Mouse (Mus musculus) heart, embryonic 14.5 days (tissue): ENCODE results near the gene Ccdc30. TPM values are rescaled to one million over a fixed set of nuclear protein-coding genes. Genes with fewer than 3 reads are reported as not detected.

Experiments
- ATAC-seq: fragments of 200-750 bp; cut with Nextera tagmentation; 2 replicates; pipeline ENCODE4 v1.8.0; 2017; ENCODE audit warnings: low read depth, moderate TSS enrichment; ENCODE audit not compliant: insufficient number of reproducible peaks, insufficient read depth, low FRiP score
- H3K27ac ChIP-seq, 2 experiments: fragments of 200-500 bp in 1 of 2; fragments of 300-500 bp in 1 of 2; sonication (generic) in 1 of 2; replicated peaks in 1 of 2; 2 replicates each; pipeline ENCODE4 v1.5.1; 2012 to 2014; ENCODE audit warnings: low read depth in 2 of 2, low read length in 2 of 2, control low read depth in 1 of 2, mild to moderate bottlenecking in 1 of 2, mixed read lengths in 1 of 2; ENCODE audit not compliant: control insufficient read depth in 1 of 2, insufficient read depth in 1 of 2
- H3K27me3 ChIP-seq: fragments of 300-500 bp; sonication (generic); 2 replicates; pipeline ENCODE4 v1.6.1; 2014; ENCODE audit warnings: mild to moderate bottlenecking, low read length, control low read depth; ENCODE audit not compliant: control insufficient read depth, insufficient read depth
- H3K36me3 ChIP-seq: fragments of 300-500 bp; sonication (generic); 2 replicates; pipeline ENCODE4 v1.6.1; 2014; ENCODE audit warnings: mild to moderate bottlenecking, control low read depth, low read length, mixed read lengths; ENCODE audit not compliant: control insufficient read depth, insufficient read depth
- H3K4me1 ChIP-seq, 2 experiments: fragments of 200-500 bp in 1 of 2; fragments of 300-500 bp in 1 of 2; sonication (generic) in 1 of 2; 2 replicates each; pipeline ENCODE4 v1.6.1; 2012 to 2014; ENCODE audit warnings: low read length in 2 of 2, control low read depth in 1 of 2, mixed read lengths in 1 of 2; ENCODE audit not compliant: control insufficient read depth in 2 of 2, insufficient read depth in 2 of 2
- H3K4me2 ChIP-seq: fragments of 300-500 bp; sonication (generic); 2 replicates; pipeline ENCODE4 v1.6.1; 2014; ENCODE audit warnings: mild to moderate bottlenecking, low read length
- H3K4me3 ChIP-seq, 2 experiments: fragments of 200-500 bp in 1 of 2; fragments of 300-500 bp in 1 of 2; sonication (generic) in 1 of 2; 2 replicates each; pipeline ENCODE4 v1.5.1; 2012 to 2014; ENCODE audit warnings: low read length in 2 of 2, mild to moderate bottlenecking in 2 of 2, control low read depth in 1 of 2, low read depth in 1 of 2, moderate library complexity in 1 of 2; ENCODE audit not compliant: control insufficient read depth in 1 of 2, insufficient read depth in 1 of 2
- H3K9ac ChIP-seq: fragments of 300-500 bp; sonication (generic); 2 replicates; pipeline ENCODE4 v1.6.1; 2014; ENCODE audit warnings: mild to moderate bottlenecking, low read length
- H3K9me3 ChIP-seq: fragments of 300-500 bp; sonication (generic); 2 replicates; pipeline ENCODE4 v1.6.1; 2016; ENCODE audit warnings: low read length, control low read depth; ENCODE audit not compliant: control insufficient read depth
- WGBS: fragments of 180-500 bp; shearing (Covaris S2); extraction: QIAGEN DNeasy Blood & Tissue Kit; methylation state at CpG from one replicate; pipeline ENCODE4 v1.1.7; 2014; 5-methylcytosine and 5-hydroxymethylcytosine counted together
- polyA plus RNA-seq: library from polyadenylated mRNA; unstranded; fragments of >200 nt; fragmentation: Nextera tagmentation; extraction: Ambion mirVana; gene quantifications from 2 replicates; pipeline ENCODE4 v1.2.1, GENCODE M21; 2014

The Ccdc30 gene
- polyA plus RNA-seq, 1 experiment from 2014 or later, result 4.6 TPM

DNA sequence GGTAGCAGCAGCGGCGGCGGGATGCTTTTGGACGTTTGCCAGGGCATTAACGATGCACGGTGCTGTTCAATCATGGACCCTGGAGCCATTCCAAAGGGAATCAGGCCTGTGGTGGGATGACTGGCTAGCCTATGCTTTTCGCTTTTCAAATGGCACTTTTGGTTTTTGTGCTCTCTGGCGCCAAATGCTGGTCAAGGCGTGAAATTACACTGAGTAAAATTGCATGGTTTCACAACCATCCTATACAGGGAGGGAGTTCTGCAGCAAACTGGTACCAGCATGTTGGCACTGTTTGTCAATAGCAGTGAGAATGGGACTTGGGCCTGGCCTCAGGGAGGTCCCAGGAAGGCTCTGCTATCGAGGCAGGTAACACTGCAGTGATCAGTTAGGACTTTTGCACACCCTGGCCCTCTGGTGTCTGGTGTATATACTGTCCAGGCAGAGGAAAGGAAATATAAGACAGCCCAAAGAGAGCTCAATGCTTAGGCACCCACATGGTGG is 76.4 kb downstream of the Ccdc30 start:
- ATAC-seq, result no peak
- 7% methylated on average over 10 of the region's 10 CpGs for WGBS
- H3K9ac ChIP-seq, result no peak overlapping the region

DNA sequence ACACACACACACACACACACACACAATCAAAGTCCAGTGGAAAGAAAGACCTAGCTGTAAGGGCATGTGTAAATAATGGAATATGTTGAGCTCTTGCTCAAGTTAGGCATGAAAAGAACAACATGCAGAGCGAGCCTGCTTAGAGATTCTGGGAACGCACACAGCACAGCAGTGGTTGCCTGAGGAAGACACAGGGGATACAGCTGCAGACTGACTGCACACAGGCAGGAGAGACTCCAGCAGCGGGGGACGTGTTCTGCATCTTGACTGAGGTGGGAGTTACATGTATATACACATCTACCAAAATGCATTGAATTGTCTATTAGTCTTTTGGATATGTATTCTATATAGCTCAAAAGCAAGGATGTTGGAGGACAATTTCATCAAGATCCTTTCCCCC is 76.9 kb downstream of the Ccdc30 start:
- no peak for ATAC-seq
- H3K9me3 ChIP-seq, result no peaks in the 10 kb centered on the region
- H3K4me3 ChIP-seq, result no peak overlapping the region
- 83% methylated on average over 4 of the region's 4 CpGs for WGBS
- no peak overlapping the region for H3K4me2 ChIP-seq
- no peaks in the 10 kb centered on the region for H3K27me3 ChIP-seq
- H3K27ac ChIP-seq, result no peak overlapping the region
- no peaks in the 10 kb centered on the region for H3K36me3 ChIP-seq
- H3K9ac ChIP-seq, result no peak overlapping the region
- H3K4me1 ChIP-seq, result 0 out of 4 replicates have a peak, but pooled peaks cover 0 to 2% of the 10 kb centered on the region in 2 experiments

More for the DNA sequence above, 76.4 kb downstream of the Ccdc30 start:
- Histone ChIP-seq H3K9me3 (no peaks in the 10 kb centered on the region), H3K4me1 (0 out of 4 replicates have a peak, but pooled peaks cover 0 to 2% of the 10 kb centered on the region in 2 experiments), H3K4me2 (no peak overlapping the region), H3K36me3 (no peaks in the 10 kb centered on the region), H3K4me3 (no peak overlapping the region), H3K27me3 (no peaks in the 10 kb centered on the region), H3K27ac (no peak overlapping the region)

DNA sequence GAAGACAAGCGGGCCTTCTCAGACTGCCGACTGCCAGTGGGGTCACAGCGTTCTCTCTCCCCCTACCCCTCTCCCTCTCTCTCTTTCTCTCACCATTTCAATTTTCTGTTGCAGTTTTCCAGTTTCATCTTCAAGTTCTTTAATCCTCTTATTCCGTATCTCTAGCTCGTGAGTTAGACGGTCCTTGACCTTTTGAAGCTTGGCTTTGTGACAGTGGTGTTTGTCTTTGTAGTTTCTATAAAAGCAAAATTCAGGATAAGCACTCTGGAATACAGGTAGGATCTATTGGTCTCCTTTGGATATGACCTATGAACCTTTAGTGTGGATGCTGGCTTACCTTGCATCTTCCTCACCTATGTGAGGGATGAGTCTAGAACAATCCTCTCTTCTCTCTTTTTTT is 81.8 kb downstream of the Ccdc30 start:
- no peak overlapping the region for H3K4me2 ChIP-seq

GRCm38 (mm10) chr4:119320896-119321550 is 94.3 kb downstream of the Ccdc30 start:
- no peak for ATAC-seq
- Histone ChIP-seq H3K27ac (peak overlapping the region in 1 of 2 experiments; percentile 56; a peak in 1 of 4 replicates), H3K27me3 (no peaks in the 10 kb centered on the region)

More for the DNA sequence above, 81.8 kb downstream of the Ccdc30 start:
- H3K4me1 ChIP-seq, result no peaks in the 10 kb centered on the region
- 75% methylated on average over 6 of the region's 6 CpGs for WGBS
- H3K9me3 ChIP-seq, result no peaks in the 10 kb centered on the region
- H3K9ac ChIP-seq, result no peak overlapping the region
- ATAC-seq, result no peak
- H3K4me3 ChIP-seq, result no peak overlapping the region
- no peaks in the 10 kb centered on the region for H3K36me3 ChIP-seq
- H3K27me3 ChIP-seq, result no peaks in the 10 kb centered on the region
- no peak overlapping the region for H3K27ac ChIP-seq

GRCm38 (mm10) chr4:119320131-119320830 is 95.0 kb downstream of the Ccdc30 start, which contains the start of gene Ppih:
Gene Ppih (minus strand): TSS chr4:119320546.
- peaks cover 33% of the 10 kb centered on the region for H3K36me3 ChIP-seq
- peak within 1 kb of the TSS; percentile 65 to 76 for H3K4me3 ChIP-seq
- no peaks in the 10 kb centered on the region for H3K9me3 ChIP-seq
- peak within 1 kb of the TSS; percentile 72 for H3K9ac ChIP-seq
- ATAC-seq, result peak; percentile 91
- H3K27me3 ChIP-seq, result no peaks in the 10 kb centered on the region
- peak within 1 kb of the TSS; percentile 56 to 81 for H3K27ac ChIP-seq
- H3K4me2 ChIP-seq, result peak within 1 kb of the TSS; percentile 94
- WGBS, result 1% methylated on average over 44 of the region's 44 CpGs
- peaks cover 9 to 14% of the 10 kb centered on the region in 2 experiments for H3K4me1 ChIP-seq

More at GRCm38 (mm10) chr4:119320896-119321550, 94.3 kb downstream of the Ccdc30 start:
- WGBS, result 31% methylated on average over 10 of the region's 10 CpGs
- H3K9ac ChIP-seq, result peak overlapping the region; percentile 68
- H3K4me1 ChIP-seq, result peaks cover 9 to 14% of the 10 kb centered on the region in 2 experiments
- peak overlapping the region; percentile 65 to 76 for H3K4me3 ChIP-seq
- peaks cover 25% of the 10 kb centered on the region for H3K36me3 ChIP-seq
- peak overlapping the region; percentile 94 for H3K4me2 ChIP-seq
- H3K9me3 ChIP-seq, result no peaks in the 10 kb centered on the region

GRCm38 (mm10) chr4:119313756-119314155 is 101.6 kb downstream of the Ccdc30 start:
- ATAC-seq, result no peak
- Histone ChIP-seq H3K9ac (no peak overlapping the region), H3K4me3 (no peak overlapping the region), H3K36me3 (peaks cover 80% of the 10 kb centered on the region), H3K27me3 (no peaks in the 10 kb centered on the region), H3K4me1 (no peaks in the 10 kb centered on the region), H3K4me2 (no peak overlapping the region), H3K9me3 (no peaks in the 10 kb centered on the region), H3K27ac (no peak overlapping the region)
- 74% methylated on average over 1 of the region's 1 CpGs for WGBS

DNA sequence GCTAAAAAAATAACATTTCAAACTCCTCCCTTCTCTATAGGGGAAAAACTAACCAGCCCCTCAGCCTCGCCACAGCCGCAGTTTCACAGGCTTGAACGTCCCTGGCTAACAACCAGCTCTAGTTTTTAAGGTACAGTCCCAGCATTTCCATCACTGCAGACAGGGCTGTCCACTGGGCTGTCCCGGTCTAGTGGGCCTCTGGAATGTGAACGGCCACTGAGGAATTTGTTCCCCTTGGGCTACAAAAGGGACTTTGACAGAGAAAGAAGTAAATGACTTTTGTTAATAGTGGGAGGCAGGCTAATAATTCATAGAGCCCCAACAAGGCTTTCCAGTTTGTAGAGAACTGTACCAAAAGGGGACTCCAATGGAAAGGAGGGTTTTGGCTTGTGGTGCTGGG is 109.9 kb downstream of the Ccdc30 start:
- Histone ChIP-seq H3K4me1 (no peaks in the 10 kb centered on the region), H3K4me2 (no peak overlapping the region), H3K4me3 (no peak overlapping the region), H3K9me3 (no peaks in the 10 kb centered on the region), H3K27ac (no peak overlapping the region), H3K36me3 (peaks cover 33% of the 10 kb centered on the region), H3K9ac (no peak overlapping the region), H3K27me3 (no peaks in the 10 kb centered on the region)
- 89% methylated on average over 5 of the region's 5 CpGs for WGBS
- ATAC-seq, result no peak
